Mouse (Mus musculus) CD4-positive naive resting alpha-beta T cell, adult 76 days (primary cell): Measurements from ENCODE around the gene Tsg101. TPM values are rescaled to one million over a fixed set of nuclear protein-coding genes. Genes with fewer than 3 reads are reported as not detected.

Experiments
- total RNA-seq: library from RNA; stranded (reverse); gene quantifications from one replicate; pipeline ENCODE4 v1.2.4, GENCODE M21; 2023

Tsg101 gene
- 67.9 TPM for total RNA-seq

DNA sequence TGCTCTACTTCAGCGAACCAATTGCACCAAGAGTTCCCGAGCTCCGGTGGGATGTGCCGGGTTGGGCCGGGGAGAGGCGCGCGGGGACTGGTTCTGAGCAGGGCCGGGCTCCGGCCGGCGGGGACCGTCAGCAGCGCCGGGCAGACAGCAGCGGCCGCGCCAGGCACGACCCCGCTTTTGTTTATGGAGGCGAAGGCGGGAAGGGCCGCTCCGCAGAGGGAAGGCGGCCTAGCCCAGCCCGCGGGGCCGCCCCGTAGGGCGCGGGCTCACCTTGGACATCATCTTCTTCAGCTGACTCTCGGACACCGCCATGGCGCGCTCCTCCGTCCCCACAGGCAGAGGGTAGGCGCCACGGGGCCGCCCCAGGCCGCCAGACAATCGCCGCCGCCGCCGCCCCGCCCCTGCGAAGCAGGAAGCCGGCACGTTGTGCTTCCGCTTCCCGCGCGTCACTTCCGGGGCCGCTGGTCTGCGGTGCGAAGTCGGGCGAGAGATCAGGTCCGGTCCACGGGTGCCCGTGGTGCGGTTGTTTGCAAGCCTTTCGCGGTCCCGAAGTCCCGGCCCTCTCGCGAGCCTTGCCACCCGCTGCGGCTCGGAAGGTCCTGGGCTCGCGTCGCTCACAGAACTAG, at the start of gene Tsg101:
Gene Tsg101, minus strand, starts transcription at position 419 of the 626 bp plus-strand sequence.

DNA sequence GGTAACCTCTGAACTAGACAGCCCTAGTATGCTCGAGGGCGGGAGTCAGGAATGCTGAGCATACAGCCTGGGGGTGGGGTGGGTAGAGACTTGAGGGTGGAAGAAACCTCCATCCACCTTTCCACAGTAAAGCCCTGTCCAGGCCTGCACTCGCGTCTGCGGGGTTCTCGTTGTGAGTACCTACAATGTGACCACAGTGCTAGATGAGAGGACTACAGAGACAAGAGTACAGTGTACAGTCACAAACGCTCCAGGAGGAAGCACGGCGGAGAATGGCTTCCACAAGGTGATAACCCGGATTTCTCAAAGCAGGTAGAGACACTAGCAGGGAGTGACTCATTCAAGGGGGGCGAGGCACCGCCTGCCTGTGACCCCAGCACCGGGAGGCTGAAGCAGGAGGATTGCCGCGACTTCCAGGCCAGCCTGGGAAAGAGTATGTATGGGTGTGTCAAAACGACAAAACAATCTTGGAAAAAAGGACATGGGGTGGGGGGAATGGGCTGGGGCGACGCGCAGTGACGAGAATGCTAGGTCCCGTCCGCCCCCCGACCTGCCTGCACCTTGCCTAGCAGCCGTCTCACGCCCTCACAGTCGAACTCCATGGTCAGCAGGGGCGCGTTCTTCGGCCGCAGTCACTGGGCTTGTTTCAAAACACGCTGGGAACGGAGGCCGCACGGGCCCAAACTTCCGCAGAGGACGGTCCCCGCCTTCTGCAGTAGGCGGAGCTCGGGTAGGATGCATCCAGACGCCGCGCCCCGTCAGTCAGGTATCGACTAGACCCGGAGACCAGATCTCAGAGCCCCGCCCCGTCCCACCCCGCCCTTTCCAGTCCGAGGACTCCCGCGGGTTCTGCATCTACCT, 38.3 kb upstream of the Tsg101 start, which contains the start of gene Uevld:
Gene Uevld, minus strand, starts transcription at position 697 of the 861 bp plus-strand sequence.

DNA sequence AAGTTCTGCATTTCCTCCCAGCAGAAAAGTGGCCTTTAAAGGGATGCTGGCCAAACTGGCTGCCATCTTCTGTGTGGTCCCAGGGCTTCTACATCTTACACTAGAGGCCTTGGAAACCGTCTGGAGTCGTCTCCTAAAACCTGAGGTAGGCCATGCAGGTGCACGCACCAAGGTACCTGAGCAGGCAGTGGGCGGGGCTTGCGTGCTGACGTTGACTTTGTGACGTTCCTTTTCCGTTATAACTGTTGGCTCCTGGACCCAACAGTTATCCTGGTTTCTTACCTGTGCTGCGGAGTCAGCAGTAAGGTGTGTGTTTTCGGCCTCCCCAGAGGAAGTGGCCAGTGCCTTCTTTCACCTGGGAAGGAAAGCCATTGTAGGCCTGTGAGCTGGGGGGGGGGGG, 58.8 kb downstream of the Tsg101 start, which contains the start of gene Ldhc:
Gene Ldhc, plus strand, starts transcription at position 208 of the 400 bp plus-strand sequence.

DNA sequence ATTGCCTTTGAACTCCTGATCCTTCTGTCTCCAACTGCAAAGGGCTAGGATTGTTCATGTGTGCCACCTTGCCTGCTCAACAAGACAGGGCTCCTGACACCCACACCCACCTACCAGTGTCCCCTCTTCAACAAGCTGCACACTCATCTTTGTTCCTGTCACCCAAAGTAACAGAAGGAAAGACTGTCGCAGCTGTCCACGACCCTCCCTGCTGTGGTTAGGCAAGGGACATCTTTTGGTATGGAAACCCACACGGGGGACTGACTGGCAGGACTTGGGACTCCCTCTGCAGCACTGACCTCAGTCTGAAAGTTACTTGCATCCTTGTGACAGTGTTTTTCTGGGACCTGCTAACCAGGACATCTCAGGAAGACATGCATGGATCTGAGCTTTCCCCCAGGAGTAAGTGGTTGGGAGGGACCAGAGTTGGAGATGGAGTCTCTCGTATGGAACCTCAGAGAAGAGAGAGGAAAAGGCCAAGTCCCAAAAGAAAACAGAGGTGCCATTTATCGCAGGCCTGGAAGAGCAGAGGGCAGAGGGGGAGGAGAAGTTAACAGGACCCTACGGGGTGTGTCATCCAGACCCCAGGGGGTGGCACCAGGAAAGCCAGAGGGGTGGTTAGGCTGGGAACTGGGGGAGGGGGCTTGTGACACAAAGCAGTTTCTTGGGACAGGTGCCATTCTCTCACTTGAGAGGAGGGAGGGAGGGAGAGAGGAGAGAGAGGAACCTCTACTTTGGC, 78.8 kb downstream of the Tsg101 start, which contains the start of gene Ldha:
Gene Ldha, plus strand, starts transcription at position 689 of the 739 bp plus-strand sequence.

Other genes starting within 250 kb of the Tsg101 start
- not detected for gene Tph1, start 247.4 kb downstream of the Tsg101 start, total RNA-seq
- gene Saal1, start 209.3 kb downstream of the Tsg101 start, total RNA-seq = 12.7 TPM
- not detected for gene Saa3, start 204.3 kb downstream of the Tsg101 start, total RNA-seq
- gene Saa4, start 187.4 kb downstream of the Tsg101 start, total RNA-seq = not detected
- not detected for gene Saa1, start 177.0 kb downstream of the Tsg101 start, total RNA-seq
- not detected for gene Saa2, start 168.2 kb downstream of the Tsg101 start, total RNA-seq
- 41.2 TPM for gene Hps5, start 123.9 kb downstream of the Tsg101 start, total RNA-seq
- 61.1 TPM for gene Gtf2h1, start 123.9 kb downstream of the Tsg101 start, total RNA-seq
- gene Ldha, start 78.5 kb downstream of the Tsg101 start, total RNA-seq = 259 TPM
- gene Ldhc, start 58.8 kb downstream of the Tsg101 start, total RNA-seq = not detected
- 7.9 TPM for gene Uevld, start 38.6 kb upstream of the Tsg101 start, total RNA-seq
- gene Gm9999, start 63.6 kb upstream of the Tsg101 start, total RNA-seq = not detected
- gene Spty2d1, start 88.4 kb upstream of the Tsg101 start, total RNA-seq = 74.3 TPM
- 5.9 TPM for gene Tmem86a, start 130.6 kb upstream of the Tsg101 start, total RNA-seq
- gene Ptpn5, start 213.7 kb upstream of the Tsg101 start, total RNA-seq = 0.35 TPM